In genomic region chr11:48552006-48552405, GRCm38 (mm10) we compare ENCODE assay signal across 21 mouse cellular contexts.
"Had no signal": no experiment of that assay in that cellular context is flagged by ENCODE, and none has a peak within 500 bp of the region (broad histone marks: within the 10 kb centered on the region; RNA-seq: fewer than 3 reads in every experiment).

No protein-coding gene starts in this region.

- ATAC-seq: intestine, embryonic 15.5 days; liver, postnatal 0 days; lung, postnatal 0 days; midbrain, embryonic 15.5 days had no signal

- H3K27ac ChIP-seq: intestine, embryonic 15.5 days; kidney, embryonic 15.5 days; limb, embryonic 12.5 days; limb, embryonic 15.5 days; liver, embryonic 14.5 days; macrophage; midbrain, embryonic 12.5 days; midbrain, embryonic 15.5 days; neural tube, embryonic 12.5 days; neural tube, embryonic 15.5 days had no signal

- H3K4me3 ChIP-seq: intestine, embryonic 15.5 days; kidney, embryonic 15.5 days; limb, embryonic 12.5 days; limb, embryonic 15.5 days; midbrain, embryonic 12.5 days; midbrain, embryonic 15.5 days; neural tube, embryonic 12.5 days; neural tube, embryonic 15.5 days had no signal

- DNase-seq: kidney, adult 11 months; kidney, adult 8-10 months; kidney, postnatal 10 days; kidney, postnatal 36 days; liver, postnatal 0 days; lung, embryonic 14.5 days; right cerebral cortex, postnatal 14 days; spleen, adult 18-20 months; thymus, adult 18-20 months; thymus, postnatal 36 days had no signal
